Mouse (Mus musculus): ENCODE measurements around the gene Hils1.

- TF ChIP-seq CTCF (IDR thresholded peaks at IDR 0.05; ENCODE audit: low read depth, low read length) (no peak), TAL1 (conservative IDR thresholded peaks at IDR 0.05; ENCODE audit: low read depth, low read length) (no peak), POLR2AphosphoS5 (IDR thresholded peaks at IDR 0.05; ENCODE audit: insufficient replicate concordance, low read depth, low read length) (no peak), GATA1 (IDR thresholded peaks at IDR 0.05; ENCODE audit: borderline replicate concordance, low read length) (no peak), GATA2 (IDR thresholded peaks at IDR 0.05; ENCODE audit: borderline replicate concordance, low read depth, low read length) (no peak)
These were observed 20.5 kb downstream of the Hils1 start for GRCm38 (mm10) chr11:94987851-94988250.
